Mouse (Mus musculus) heart, embryonic 14.5 days (tissue): ENCODE measurements at regions not wholly inside any gene's neighbourhood (a gene's known extent, or its start where the extent isn't known, plus 50 kb on each side); places are given as distances from the start of the nearest gene placed in this dataset.
"Not testable (repeated sequence)": the region's sequence is repeated elsewhere in the genome, so short reads cannot be mapped to it uniquely, and the experiment has no call there.

ENCODE experiments used
- ATAC-seq: fragments of 200-750 bp; cut with Nextera tagmentation; 2 replicates; pipeline ENCODE4 v1.8.0; 2017; ENCODE audit warnings: low read depth, moderate TSS enrichment; ENCODE audit not compliant: insufficient number of reproducible peaks, insufficient read depth, low FRiP score
- H3K27ac ChIP-seq, 2 experiments: fragments of 200-500 bp in 1 of 2; fragments of 300-500 bp in 1 of 2; sonication (generic) in 1 of 2; replicated peaks in 1 of 2; 2 replicates each; pipeline ENCODE4 v1.5.1; 2012 to 2014; ENCODE audit warnings: low read depth in 2 of 2, low read length in 2 of 2, control low read depth in 1 of 2, mild to moderate bottlenecking in 1 of 2, mixed read lengths in 1 of 2; ENCODE audit not compliant: control insufficient read depth in 1 of 2, insufficient read depth in 1 of 2
- H3K27me3 ChIP-seq: fragments of 300-500 bp; sonication (generic); 2 replicates; pipeline ENCODE4 v1.6.1; 2014; ENCODE audit warnings: mild to moderate bottlenecking, low read length, control low read depth; ENCODE audit not compliant: control insufficient read depth, insufficient read depth
- H3K36me3 ChIP-seq: fragments of 300-500 bp; sonication (generic); 2 replicates; pipeline ENCODE4 v1.6.1; 2014; ENCODE audit warnings: mild to moderate bottlenecking, control low read depth, low read length, mixed read lengths; ENCODE audit not compliant: control insufficient read depth, insufficient read depth
- H3K4me1 ChIP-seq, 2 experiments: fragments of 200-500 bp in 1 of 2; fragments of 300-500 bp in 1 of 2; sonication (generic) in 1 of 2; 2 replicates each; pipeline ENCODE4 v1.6.1; 2012 to 2014; ENCODE audit warnings: low read length in 2 of 2, control low read depth in 1 of 2, mixed read lengths in 1 of 2; ENCODE audit not compliant: control insufficient read depth in 2 of 2, insufficient read depth in 2 of 2
- H3K4me2 ChIP-seq: fragments of 300-500 bp; sonication (generic); 2 replicates; pipeline ENCODE4 v1.6.1; 2014; ENCODE audit warnings: mild to moderate bottlenecking, low read length
- H3K4me3 ChIP-seq, 2 experiments: fragments of 200-500 bp in 1 of 2; fragments of 300-500 bp in 1 of 2; sonication (generic) in 1 of 2; 2 replicates each; pipeline ENCODE4 v1.5.1; 2012 to 2014; ENCODE audit warnings: low read length in 2 of 2, mild to moderate bottlenecking in 2 of 2, control low read depth in 1 of 2, low read depth in 1 of 2, moderate library complexity in 1 of 2; ENCODE audit not compliant: control insufficient read depth in 1 of 2, insufficient read depth in 1 of 2
- H3K9ac ChIP-seq: fragments of 300-500 bp; sonication (generic); 2 replicates; pipeline ENCODE4 v1.6.1; 2014; ENCODE audit warnings: mild to moderate bottlenecking, low read length
- H3K9me3 ChIP-seq: fragments of 300-500 bp; sonication (generic); 2 replicates; pipeline ENCODE4 v1.6.1; 2016; ENCODE audit warnings: low read length, control low read depth; ENCODE audit not compliant: control insufficient read depth
- WGBS: fragments of 180-500 bp; shearing (Covaris S2); extraction: QIAGEN DNeasy Blood & Tissue Kit; methylation state at CpG from one replicate; pipeline ENCODE4 v1.1.7; 2014; 5-methylcytosine and 5-hydroxymethylcytosine counted together

GRCm38 (mm10) chr6:37735288-37735961 lies 135.2 kb upstream of the Trim24 start:
- Histone ChIP-seq H3K27me3 (no peaks in the 10 kb centered on the region), H3K27ac (peak overlapping the region; percentile 53 to 62; a peak in 2 of 4 replicates), H3K4me1 (peaks cover under 1 to 4% of the 10 kb centered on the region in 2 experiments; a peak in 2 of 4 replicates), H3K9ac (no peak overlapping the region), H3K4me3 (no peak overlapping the region), H3K36me3 (no peaks in the 10 kb centered on the region), H3K4me2 (no peak overlapping the region), H3K9me3 (no peaks in the 10 kb centered on the region; the same call in 1 of the 2 replicates)
- peak; percentile 59; the same call in 1 of the 2 replicates for ATAC-seq
- 51% methylated on average over 4 of the region's 4 CpGs for WGBS

- Histone ChIP-seq H3K27ac (peak overlapping the region; percentile 3 to 53; a peak in 2 of 4 replicates), H3K4me1 (no peaks in the 10 kb centered on the region; a peak in 1 of 4 replicates), H3K27me3 (no peaks in the 10 kb centered on the region), H3K4me2 (no peak overlapping the region), H3K4me3 (no peak overlapping the region), H3K36me3 (no peaks in the 10 kb centered on the region), H3K9me3 (no peaks in the 10 kb centered on the region; the same call in 1 of the 2 replicates), H3K9ac (no peak overlapping the region)
- WGBS, result 66% methylated on average over 4 of the region's 4 CpGs
- no peak for ATAC-seq
These were observed 134.7 kb upstream of the Trim24 start for GRCm38 (mm10) chr6:37735962-37736297.

GRCm38 (mm10) chr6:37740982-37741889 lies 129.4 kb upstream of the Trim24 start:
- H3K9me3 ChIP-seq, result no peaks in the 10 kb centered on the region; the same call in 1 of the 2 replicates
- no peaks in the 10 kb centered on the region for H3K36me3 ChIP-seq
- H3K27ac ChIP-seq, result no peak overlapping the region
- H3K27me3 ChIP-seq, result no peaks in the 10 kb centered on the region
- no peak overlapping the region for H3K4me2 ChIP-seq
- 74% methylated on average over 14 of the region's 14 CpGs for WGBS
- no peak overlapping the region for H3K4me3 ChIP-seq
- H3K9ac ChIP-seq, result no peak overlapping the region
- H3K4me1 ChIP-seq, result no peaks in the 10 kb centered on the region
- no peak for ATAC-seq

GRCm38 (mm10) chr6:37741916-37742315 lies 128.7 kb upstream of the Trim24 start:
- not testable (repeated sequence) for H3K9ac ChIP-seq

GRCm38 (mm10) chr6:37744679-37745078 lies 125.9 kb upstream of the Trim24 start:
- 68% methylated on average over 4 of the region's 4 CpGs for WGBS
- H3K36me3 ChIP-seq, result no peaks in the 10 kb centered on the region
- H3K27ac ChIP-seq, result no peak overlapping the region
- no peak for ATAC-seq
- no peak overlapping the region for H3K4me3 ChIP-seq
- no peak overlapping the region for H3K4me2 ChIP-seq
- no peaks in the 10 kb centered on the region for H3K27me3 ChIP-seq
- peaks cover 7% of the 10 kb centered on the region; the same call in 1 of the 2 replicates for H3K9me3 ChIP-seq
- H3K4me1 ChIP-seq, result no peaks in the 10 kb centered on the region
- no peak overlapping the region for H3K9ac ChIP-seq

More at GRCm38 (mm10) chr6:37741916-37742315, 128.7 kb upstream of the Trim24 start:
- 77% methylated on average over 7 of the region's 7 CpGs for WGBS
- H3K4me2 ChIP-seq, H3K4me3 ChIP-seq, H3K36me3 ChIP-seq, H3K9me3 ChIP-seq, H3K4me1 ChIP-seq, ATAC-seq, H3K27me3 ChIP-seq, H3K27ac ChIP-seq: not testable (repeated sequence)

GRCm38 (mm10) chr6:37745393-37746100 lies 125.1 kb upstream of the Trim24 start:
- H3K27me3 ChIP-seq, result no peaks in the 10 kb centered on the region
- no peaks in the 10 kb centered on the region for H3K4me1 ChIP-seq
- H3K36me3 ChIP-seq, result no peaks in the 10 kb centered on the region
- 89% methylated on average over 11 of the region's 11 CpGs for WGBS
- no peak for ATAC-seq
- no peak overlapping the region for H3K4me3 ChIP-seq
- no peak overlapping the region for H3K27ac ChIP-seq
- H3K4me2 ChIP-seq, result no peak overlapping the region
- no peak overlapping the region for H3K9ac ChIP-seq
- peaks cover 7% of the 10 kb centered on the region; the same call in 1 of the 2 replicates for H3K9me3 ChIP-seq

GRCm38 (mm10) chr6:37747793-37748192 lies 122.8 kb upstream of the Trim24 start:
- H3K27me3 ChIP-seq, H3K27ac ChIP-seq, ATAC-seq, H3K9ac ChIP-seq, H3K4me3 ChIP-seq, H3K4me2 ChIP-seq, H3K9me3 ChIP-seq, H3K4me1 ChIP-seq, H3K36me3 ChIP-seq: not testable (repeated sequence)
- WGBS, result 70% methylated on average over 4 of the region's 4 CpGs
